Mouse (Mus musculus) heart, embryonic 14.5 days (tissue): ENCODE data around the gene Rbbp8nl. TPM values are rescaled to one million over a fixed set of nuclear protein-coding genes. Genes with fewer than 3 reads are reported as not detected.

ENCODE experiments used
- ATAC-seq: fragments of 200-750 bp; cut with Nextera tagmentation; 2 replicates; pipeline ENCODE4 v1.8.0; 2017; ENCODE audit warnings: low read depth, moderate TSS enrichment; ENCODE audit not compliant: insufficient number of reproducible peaks, insufficient read depth, low FRiP score
- H3K27ac ChIP-seq, 2 experiments: fragments of 200-500 bp in 1 of 2; fragments of 300-500 bp in 1 of 2; sonication (generic) in 1 of 2; replicated peaks in 1 of 2; 2 replicates each; pipeline ENCODE4 v1.5.1; 2012 to 2014; ENCODE audit warnings: low read depth in 2 of 2, low read length in 2 of 2, control low read depth in 1 of 2, mild to moderate bottlenecking in 1 of 2, mixed read lengths in 1 of 2; ENCODE audit not compliant: control insufficient read depth in 1 of 2, insufficient read depth in 1 of 2
- H3K27me3 ChIP-seq: fragments of 300-500 bp; sonication (generic); 2 replicates; pipeline ENCODE4 v1.6.1; 2014; ENCODE audit warnings: mild to moderate bottlenecking, low read length, control low read depth; ENCODE audit not compliant: control insufficient read depth, insufficient read depth
- H3K36me3 ChIP-seq: fragments of 300-500 bp; sonication (generic); 2 replicates; pipeline ENCODE4 v1.6.1; 2014; ENCODE audit warnings: mild to moderate bottlenecking, control low read depth, low read length, mixed read lengths; ENCODE audit not compliant: control insufficient read depth, insufficient read depth
- H3K4me1 ChIP-seq, 2 experiments: fragments of 200-500 bp in 1 of 2; fragments of 300-500 bp in 1 of 2; sonication (generic) in 1 of 2; 2 replicates each; pipeline ENCODE4 v1.6.1; 2012 to 2014; ENCODE audit warnings: low read length in 2 of 2, control low read depth in 1 of 2, mixed read lengths in 1 of 2; ENCODE audit not compliant: control insufficient read depth in 2 of 2, insufficient read depth in 2 of 2
- H3K4me2 ChIP-seq: fragments of 300-500 bp; sonication (generic); 2 replicates; pipeline ENCODE4 v1.6.1; 2014; ENCODE audit warnings: mild to moderate bottlenecking, low read length
- H3K4me3 ChIP-seq, 2 experiments: fragments of 200-500 bp in 1 of 2; fragments of 300-500 bp in 1 of 2; sonication (generic) in 1 of 2; 2 replicates each; pipeline ENCODE4 v1.5.1; 2012 to 2014; ENCODE audit warnings: low read length in 2 of 2, mild to moderate bottlenecking in 2 of 2, control low read depth in 1 of 2, low read depth in 1 of 2, moderate library complexity in 1 of 2; ENCODE audit not compliant: control insufficient read depth in 1 of 2, insufficient read depth in 1 of 2
- H3K9ac ChIP-seq: fragments of 300-500 bp; sonication (generic); 2 replicates; pipeline ENCODE4 v1.6.1; 2014; ENCODE audit warnings: mild to moderate bottlenecking, low read length
- H3K9me3 ChIP-seq: fragments of 300-500 bp; sonication (generic); 2 replicates; pipeline ENCODE4 v1.6.1; 2016; ENCODE audit warnings: low read length, control low read depth; ENCODE audit not compliant: control insufficient read depth
- WGBS: fragments of 180-500 bp; shearing (Covaris S2); extraction: QIAGEN DNeasy Blood & Tissue Kit; methylation state at CpG from one replicate; pipeline ENCODE4 v1.1.7; 2014; 5-methylcytosine and 5-hydroxymethylcytosine counted together
- polyA plus RNA-seq: library from polyadenylated mRNA; unstranded; fragments of >200 nt; fragmentation: Nextera tagmentation; extraction: Ambion mirVana; gene quantifications from 2 replicates; pipeline ENCODE4 v1.2.1, GENCODE M21; 2014

Gene Rbbp8nl
- polyA plus RNA-seq, 1 experiment from 2014 or later: not detected

DNA sequence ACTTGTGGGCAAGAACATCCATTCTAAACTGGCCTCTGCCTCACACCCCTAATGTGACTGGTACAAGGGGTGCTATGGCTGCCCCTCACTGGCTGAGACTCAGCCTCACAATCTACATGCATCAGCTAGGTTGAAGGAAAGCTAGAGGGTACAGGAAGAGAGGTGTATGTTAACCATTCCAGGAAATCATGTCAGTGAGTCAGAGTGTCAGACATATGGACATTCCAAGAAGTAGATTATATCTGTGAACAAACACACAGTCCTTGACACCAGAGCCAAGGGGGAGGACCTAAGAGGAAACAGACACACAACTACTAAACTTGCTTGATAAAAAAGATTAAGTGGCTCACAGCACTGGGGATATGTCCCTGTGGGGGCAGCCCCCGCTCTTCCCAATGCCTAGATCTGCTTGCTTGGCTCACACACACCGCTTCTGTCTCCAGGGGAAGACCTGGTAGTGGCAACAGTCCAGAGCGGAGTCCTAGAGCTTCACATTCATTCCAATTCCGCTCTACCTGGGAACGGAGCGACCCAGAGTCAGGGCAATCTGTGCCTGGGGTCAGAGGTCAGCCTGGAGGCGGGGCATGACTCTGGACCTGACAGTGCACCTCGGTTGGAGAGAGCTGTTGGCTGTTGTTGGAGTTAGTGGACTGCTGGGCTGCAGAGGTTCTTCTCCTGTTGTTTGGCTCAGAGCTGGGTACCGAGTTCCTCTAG, 40.6 kb downstream of the Rbbp8nl start:
- Histone ChIP-seq H3K4me2 (no peak overlapping the region), H3K9ac (no peak overlapping the region), H3K27ac (no peak overlapping the region), H3K4me1 (peaks cover 2 to 7% of the 10 kb centered on the region in 2 experiments; a peak in 1 of 4 replicates), H3K9me3 (no peaks in the 10 kb centered on the region), H3K36me3 (no peaks in the 10 kb centered on the region), H3K4me3 (no peak overlapping the region), H3K27me3 (no peaks in the 10 kb centered on the region)
- 68% methylated on average over 9 of the region's 9 CpGs for WGBS
- no peak for ATAC-seq

DNA sequence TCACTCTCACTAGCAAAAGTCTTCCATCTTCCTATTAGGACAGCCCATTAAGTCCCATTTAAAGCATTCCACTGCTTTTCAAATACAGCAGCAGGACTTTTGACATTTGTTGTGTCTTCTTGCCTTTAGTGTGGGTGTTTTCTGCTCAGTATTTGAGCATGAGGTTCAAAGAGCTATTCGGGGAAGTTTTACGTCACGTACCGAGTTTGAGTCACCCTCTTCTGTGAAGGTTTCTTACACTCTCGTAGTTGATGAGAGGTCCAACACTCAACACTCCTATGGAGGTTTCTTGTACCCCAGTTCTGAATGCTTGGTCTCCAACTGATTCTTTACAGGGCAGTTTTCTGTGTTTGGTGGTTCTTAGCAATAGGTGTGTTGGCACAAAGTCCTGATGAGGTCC, 41.8 kb downstream of the Rbbp8nl start:
- Histone ChIP-seq H3K4me1 (peaks cover 2 to 7% of the 10 kb centered on the region in 2 experiments; a peak in 1 of 4 replicates), H3K36me3 (no peaks in the 10 kb centered on the region), H3K4me2 (no peak overlapping the region), H3K27ac (no peak overlapping the region), H3K27me3 (no peaks in the 10 kb centered on the region), H3K4me3 (no peak overlapping the region), H3K9me3 (no peaks in the 10 kb centered on the region), H3K9ac (no peak overlapping the region)
- WGBS: 84% methylated on average over 5 of the region's 5 CpGs
- ATAC-seq: no peak

DNA sequence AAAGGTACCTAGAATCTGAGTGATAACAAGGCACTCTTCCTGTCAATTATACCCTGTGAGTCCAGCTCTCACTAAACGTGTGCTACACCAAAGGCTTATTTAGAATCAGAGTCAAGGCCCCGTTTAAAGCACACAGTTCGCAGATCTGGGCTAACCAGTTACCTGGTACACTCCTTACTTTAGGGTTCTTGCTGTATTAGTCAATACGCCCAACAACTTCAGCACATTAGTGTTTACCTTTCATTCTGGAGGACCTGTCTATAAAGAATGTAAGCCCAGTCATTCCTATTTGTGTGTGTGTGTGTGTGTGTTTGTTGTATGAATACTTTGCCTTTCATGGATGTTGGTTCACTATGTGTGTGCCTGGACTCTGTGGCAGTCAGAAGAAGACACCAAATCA, 46.6 kb downstream of the Rbbp8nl start:
- no peak for ATAC-seq
- Histone ChIP-seq H3K27ac (no peak overlapping the region), H3K4me2 (no peak overlapping the region), H3K27me3 (no peaks in the 10 kb centered on the region), H3K9ac (no peak overlapping the region), H3K4me3 (no peak overlapping the region), H3K4me1 (no peaks in the 10 kb centered on the region), H3K36me3 (no peaks in the 10 kb centered on the region), H3K9me3 (no peaks in the 10 kb centered on the region)
- 86% methylated on average over 4 of the region's 4 CpGs for WGBS

DNA sequence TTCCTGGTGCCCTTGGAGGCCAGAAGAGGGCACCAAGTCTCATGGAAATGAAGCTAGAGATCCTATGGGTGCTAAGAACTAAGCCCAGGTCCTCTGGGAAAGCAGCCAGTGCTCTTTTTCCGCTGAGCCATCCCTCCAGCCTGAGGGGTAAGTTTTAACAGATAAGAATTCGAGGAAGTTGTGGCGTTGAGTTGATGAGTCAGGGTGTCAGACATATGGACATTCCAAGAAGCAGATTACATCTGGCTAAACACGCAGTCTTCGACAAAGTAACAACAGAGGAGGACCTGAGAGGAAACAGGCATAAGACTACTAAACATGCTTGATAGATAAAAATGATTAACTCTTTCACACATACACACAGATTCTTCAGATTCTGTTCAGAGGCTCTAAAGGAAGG, 51.1 kb downstream of the Rbbp8nl start:
- WGBS: 35% methylated on average over 5 of the region's 5 CpGs
- Histone ChIP-seq H3K4me2 (no peak overlapping the region), H3K36me3 (no peaks in the 10 kb centered on the region), H3K4me1 (peaks cover 15 to 23% of the 10 kb centered on the region in 2 experiments), H3K27ac (no peak overlapping the region), H3K27me3 (no peaks in the 10 kb centered on the region), H3K9me3 (no peaks in the 10 kb centered on the region), H3K4me3 (no peak overlapping the region), H3K9ac (no peak overlapping the region)
- no peak for ATAC-seq

DNA sequence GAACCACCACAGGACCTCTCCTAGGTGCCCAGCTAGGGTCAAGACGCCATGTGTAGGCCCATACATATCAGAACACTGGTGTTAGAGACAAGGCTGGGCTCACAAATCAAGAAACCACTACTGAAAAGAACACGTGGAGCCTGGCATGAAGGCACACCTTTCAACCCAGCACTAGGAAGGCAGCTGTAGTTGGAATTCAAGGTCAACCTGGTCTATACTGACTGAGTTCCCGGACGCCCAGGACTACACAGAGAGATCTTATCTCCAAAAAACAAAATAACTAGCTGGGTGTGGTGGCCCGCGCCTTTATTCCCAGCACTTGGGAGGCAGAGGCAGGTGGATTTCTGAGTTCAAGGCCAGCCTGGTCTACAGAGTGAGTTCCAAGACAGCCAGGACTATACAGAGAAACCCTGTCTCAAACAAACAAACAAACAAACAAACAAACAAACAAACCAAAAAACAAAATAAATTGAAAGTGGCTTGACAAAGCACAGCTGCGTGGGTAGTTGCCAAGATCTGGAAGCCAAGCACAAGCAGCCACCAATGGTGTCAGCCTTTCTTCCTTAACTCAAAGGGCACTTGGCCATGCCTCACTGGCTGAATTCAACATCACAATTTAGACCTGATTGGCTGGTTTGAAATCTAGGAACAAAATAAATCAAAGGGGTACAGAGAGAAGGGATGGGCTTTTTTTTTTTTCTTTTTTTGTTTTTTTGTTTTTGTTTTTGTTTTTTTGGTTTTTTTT, 51.9 kb downstream of the Rbbp8nl start:
- H3K4me3 ChIP-seq: no peak overlapping the region
- no peak for ATAC-seq
- no peak overlapping the region for H3K4me2 ChIP-seq
- H3K9me3 ChIP-seq: no peaks in the 10 kb centered on the region
- 84% methylated on average over 7 of the region's 7 CpGs for WGBS
- peaks cover 23 to 31% of the 10 kb centered on the region in 2 experiments for H3K4me1 ChIP-seq
- no peak overlapping the region for H3K27ac ChIP-seq
- H3K36me3 ChIP-seq: no peaks in the 10 kb centered on the region
- no peak overlapping the region for H3K9ac ChIP-seq
- no peaks in the 10 kb centered on the region for H3K27me3 ChIP-seq

DNA sequence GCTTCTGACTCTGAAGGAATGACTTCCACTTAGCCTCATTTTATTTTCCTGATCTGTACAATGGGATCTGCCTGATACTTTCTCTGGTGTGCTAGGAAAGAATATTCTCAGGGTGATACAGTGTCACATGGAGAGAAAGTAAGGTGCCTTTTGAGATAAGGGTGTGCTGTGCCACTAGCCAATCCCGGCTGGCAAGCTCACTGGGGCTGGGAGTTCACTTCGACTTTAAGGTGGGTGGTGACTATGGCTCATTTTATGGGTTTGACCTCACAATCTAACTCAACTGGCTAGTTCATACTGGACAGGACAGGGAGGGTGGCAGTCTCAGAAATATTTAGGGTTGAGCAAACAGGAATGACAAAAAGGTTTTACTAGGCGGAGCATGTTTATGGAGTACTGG, 52.7 kb downstream of the Rbbp8nl start:
- Histone ChIP-seq H3K27ac (no peak overlapping the region), H3K4me1 (peaks cover 27 to 37% of the 10 kb centered on the region in 2 experiments), H3K27me3 (no peaks in the 10 kb centered on the region), H3K9ac (no peak overlapping the region), H3K4me3 (no peak overlapping the region), H3K36me3 (no peaks in the 10 kb centered on the region), H3K9me3 (no peaks in the 10 kb centered on the region), H3K4me2 (no peak overlapping the region)
- ATAC-seq: no peak
- 73% methylated on average over 3 of the region's 3 CpGs for WGBS

DNA sequence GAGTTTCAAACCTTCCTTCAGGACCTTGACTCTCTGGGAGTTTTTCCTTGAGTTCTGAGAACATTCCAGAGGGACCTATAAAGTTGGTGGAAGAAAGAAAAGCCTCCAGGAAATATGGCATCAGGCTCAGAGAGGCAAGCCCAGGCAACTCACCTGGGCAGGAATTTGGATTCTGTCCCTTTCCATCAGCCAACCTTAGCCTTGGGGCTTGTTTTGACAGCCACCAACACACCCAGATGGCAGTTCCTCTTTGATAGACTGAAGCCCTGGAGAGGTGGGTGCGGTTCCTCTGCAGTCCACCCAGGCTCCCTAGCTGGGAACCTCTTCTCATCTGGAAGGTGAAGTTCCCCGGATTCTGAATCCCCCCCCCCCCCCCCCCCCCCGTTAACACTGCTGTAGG, 53.2 kb downstream of the Rbbp8nl start:
- WGBS: 39% methylated on average over 3 of the region's 3 CpGs
- H3K9me3 ChIP-seq: no peaks in the 10 kb centered on the region
- H3K4me3 ChIP-seq: no peak overlapping the region
- H3K4me1 ChIP-seq: peaks cover 27 to 37% of the 10 kb centered on the region in 2 experiments
- ATAC-seq: no peak
- H3K9ac ChIP-seq: no peak overlapping the region
- no peaks in the 10 kb centered on the region for H3K36me3 ChIP-seq
- H3K27ac ChIP-seq: no peak overlapping the region
- H3K4me2 ChIP-seq: no peak overlapping the region
- no peaks in the 10 kb centered on the region for H3K27me3 ChIP-seq
